Mouse (Mus musculus) bone marrow, adult 2 months (tissue): ENCODE results near the gene Pcdh17.

Experiments
- CTCF ChIP-seq: fragments of 200-500 bp; IDR thresholded peaks from 2 replicates; pipeline ENCODE4 v1.5.1; 2011; ENCODE audit warnings: low read length, control low read depth; ENCODE audit not compliant: control insufficient read depth, insufficient read depth
- POLR2A ChIP-seq: fragments of 200-500 bp; IDR thresholded peaks from 2 replicates; pipeline ENCODE4 v1.6.1; 2011; ENCODE audit warnings: low read depth, mild to moderate bottlenecking, control low read depth, low read length, borderline replicate concordance; ENCODE audit not compliant: control insufficient read depth

- no peak for TF ChIP-seq POLR2A
- TF ChIP-seq CTCF = no peak
Observed at GRCm38 (mm10) chr14:84541838-84542237, 98.5 kb downstream of the Pcdh17 start.
